Mouse (Mus musculus) kidney, adult 2 months (tissue): ENCODE measurements around the gene Foxo3.

ENCODE experiments used
- CTCF ChIP-seq: fragments of 200-500 bp; conservative IDR thresholded peaks from 2 replicates; pipeline ENCODE4 v1.5.1; 2011; ENCODE audit warnings: low read depth, mild to moderate bottlenecking, control low read depth, low read length, moderate library complexity, mixed read lengths; ENCODE audit not compliant: insufficient read depth, insufficient read length
- POLR2A ChIP-seq: fragments of 200-500 bp; IDR thresholded peaks from one replicate; pipeline ENCODE4 v1.6.1; 2011; ENCODE audit warnings: low read depth, low read length, control low read depth

GRCm38 (mm10) chr10:42149767-42150166 lies 126.8 kb downstream of the Foxo3 start:
- TF ChIP-seq CTCF (no peak), POLR2A (no peak)
